Mouse (Mus musculus): ENCODE data around the gene Tubgcp3. TPM values are rescaled to one million over a fixed set of nuclear protein-coding genes. Genes with fewer than 3 reads are reported as not detected.

Gene Tubgcp3
- polyA plus RNA-seq, 1 experiment from 2014 or later, result 52.7 TPM

GRCm38 (mm10) chr8:12650495-12650894 lies 21.6 kb downstream of the Tubgcp3 start:
- 45% methylated on average over 4 of the region's 4 CpGs for WGBS
- Histone ChIP-seq H3K9me3 (ENCODE audit: control insufficient read depth, low read length) (no peaks in the 10 kb centered on the region), H3K9ac (ENCODE audit: low read depth, low read length) (no peak overlapping the region), H3K4me2 (replicated peaks; ENCODE audit: low read depth, low read length) (no peak overlapping the region), H3K27me3 (ENCODE audit: control insufficient read depth, insufficient read depth, low read length) (no peaks in the 10 kb centered on the region), H3K4me3 (ENCODE audit: low read length) (no peak overlapping the region), H3K36me3 (ENCODE audit: control insufficient read depth, insufficient read depth, low read length) (peaks cover 81% of the 10 kb centered on the region), H3K4me1 (ENCODE audit: control insufficient read depth, insufficient read depth, low read length) (no peaks in the 10 kb centered on the region), H3K27ac (ENCODE audit: low read depth, low read length) (no peak overlapping the region)
- no peak for ATAC-seq (ENCODE audit: low FRiP score, low TSS enrichment)

GRCm38 (mm10) chr8:12648951-12649350 lies 23.1 kb downstream of the Tubgcp3 start:
- Histone ChIP-seq H3K36me3 (ENCODE audit: control insufficient read depth, insufficient read depth, low read length) (peaks cover 74% of the 10 kb centered on the region), H3K9ac (ENCODE audit: low read depth, low read length) (no peak overlapping the region), H3K4me3 (ENCODE audit: low read length) (no peak overlapping the region), H3K4me1 (ENCODE audit: control insufficient read depth, insufficient read depth, low read length) (no peaks in the 10 kb centered on the region), H3K4me2 (replicated peaks; ENCODE audit: low read depth, low read length) (no peak overlapping the region), H3K27me3 (ENCODE audit: control insufficient read depth, insufficient read depth, low read length) (no peaks in the 10 kb centered on the region), H3K9me3 (ENCODE audit: control insufficient read depth, low read length) (no peaks in the 10 kb centered on the region), H3K27ac (ENCODE audit: low read depth, low read length) (no peak overlapping the region)
- ATAC-seq (ENCODE audit: low FRiP score, low TSS enrichment), result no peak
- 88% methylated on average over 4 of the region's 4 CpGs for WGBS

- Histone ChIP-seq H3K9ac (ENCODE audit: low read depth, low read length) (no peak overlapping the region), H3K4me2 (replicated peaks; ENCODE audit: low read depth, low read length) (no peak overlapping the region), H3K4me1 (ENCODE audit: control insufficient read depth, insufficient read depth, low read length) (no peaks in the 10 kb centered on the region), H3K9me3 (ENCODE audit: control insufficient read depth, low read length) (no peaks in the 10 kb centered on the region), H3K27me3 (ENCODE audit: control insufficient read depth, insufficient read depth, low read length) (no peaks in the 10 kb centered on the region), H3K27ac (ENCODE audit: low read depth, low read length) (no peak overlapping the region), H3K4me3 (ENCODE audit: low read length) (no peak overlapping the region), H3K36me3 (ENCODE audit: control insufficient read depth, insufficient read depth, low read length) (peaks cover 67% of the 10 kb centered on the region)
- ATAC-seq (ENCODE audit: low FRiP score, low TSS enrichment), result no peak
- WGBS, result 71% methylated on average over 4 of the region's 4 CpGs
Measured at GRCm38 (mm10) chr8:12646536-12646935, 25.5 kb downstream of the Tubgcp3 start.

DNA sequence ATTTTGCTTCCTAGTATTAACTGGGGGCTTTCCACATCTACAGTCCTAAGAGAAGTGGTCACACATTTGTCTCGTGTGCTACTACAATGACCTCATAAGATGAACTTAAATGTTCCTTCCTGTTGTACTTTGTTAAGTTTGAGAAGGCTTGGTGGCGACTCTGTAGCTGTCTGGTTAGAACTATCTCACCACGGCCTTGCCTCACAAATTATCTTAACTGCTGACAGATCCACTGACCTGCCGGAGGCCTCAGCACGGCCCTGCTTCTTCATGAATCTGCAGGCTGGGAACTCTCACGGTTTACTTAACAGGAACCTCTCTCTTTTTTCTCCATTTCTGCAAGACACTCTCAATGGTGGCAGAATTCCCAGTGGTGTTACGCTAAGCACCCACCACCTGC lies 27.2 kb downstream of the Tubgcp3 start:
- Histone ChIP-seq H3K4me1 (ENCODE audit: control insufficient read depth, insufficient read depth, low read length) (no peaks in the 10 kb centered on the region), H3K9ac (ENCODE audit: low read depth, low read length) (no peak overlapping the region), H3K4me2 (replicated peaks; ENCODE audit: low read depth, low read length) (no peak overlapping the region), H3K27ac (ENCODE audit: low read depth, low read length) (no peak overlapping the region), H3K27me3 (ENCODE audit: control insufficient read depth, insufficient read depth, low read length) (no peaks in the 10 kb centered on the region), H3K9me3 (ENCODE audit: control insufficient read depth, low read length) (no peaks in the 10 kb centered on the region), H3K4me3 (ENCODE audit: low read length) (no peak overlapping the region), H3K36me3 (ENCODE audit: control insufficient read depth, insufficient read depth, low read length) (peaks cover 63% of the 10 kb centered on the region)
- WGBS, result 32% methylated on average over 7 of the region's 7 CpGs
- ATAC-seq (ENCODE audit: low FRiP score, low TSS enrichment), result no peak

DNA sequence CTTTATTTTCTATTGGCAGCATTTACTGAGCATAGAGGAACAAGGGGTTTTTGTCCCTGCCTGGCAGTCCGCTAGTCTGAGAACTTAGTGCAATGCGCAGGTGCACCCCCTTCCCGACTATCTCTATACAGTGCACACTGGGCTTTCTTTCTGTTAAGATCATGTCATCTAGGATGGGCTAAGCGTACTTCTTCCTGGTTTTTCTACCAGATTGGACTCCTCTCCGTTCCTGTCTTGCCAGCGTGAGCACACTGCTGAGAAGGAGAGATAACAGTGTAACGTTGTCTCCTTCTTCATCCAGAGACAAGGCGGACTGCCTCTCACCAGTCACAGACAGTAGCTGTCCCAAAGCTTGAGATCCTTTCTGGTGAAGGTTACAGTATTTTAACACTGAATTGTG lies 27.7 kb downstream of the Tubgcp3 start:
- Histone ChIP-seq H3K4me2 (replicated peaks; ENCODE audit: low read depth, low read length) (no peak overlapping the region), H3K36me3 (ENCODE audit: control insufficient read depth, insufficient read depth, low read length) (peaks cover 63% of the 10 kb centered on the region), H3K9ac (ENCODE audit: low read depth, low read length) (no peak overlapping the region), H3K27ac (ENCODE audit: low read depth, low read length) (no peak overlapping the region), H3K27me3 (ENCODE audit: control insufficient read depth, insufficient read depth, low read length) (no peaks in the 10 kb centered on the region), H3K9me3 (ENCODE audit: control insufficient read depth, low read length) (no peaks in the 10 kb centered on the region), H3K4me3 (ENCODE audit: low read length) (no peak overlapping the region), H3K4me1 (ENCODE audit: control insufficient read depth, insufficient read depth, low read length) (no peaks in the 10 kb centered on the region)
- 93% methylated on average over 8 of the region's 8 CpGs for WGBS
- ATAC-seq (ENCODE audit: low FRiP score, low TSS enrichment), result no peak

- Histone ChIP-seq H3K4me1 (ENCODE audit: control insufficient read depth, insufficient read depth, low read length) (no peaks in the 10 kb centered on the region), H3K27ac (ENCODE audit: low read depth, low read length) (no peak overlapping the region), H3K4me2 (replicated peaks; ENCODE audit: low read depth, low read length) (no peak overlapping the region), H3K27me3 (ENCODE audit: control insufficient read depth, insufficient read depth, low read length) (no peaks in the 10 kb centered on the region), H3K9me3 (ENCODE audit: control insufficient read depth, low read length) (no peaks in the 10 kb centered on the region), H3K36me3 (ENCODE audit: control insufficient read depth, insufficient read depth, low read length) (peaks cover 67% of the 10 kb centered on the region), H3K9ac (ENCODE audit: low read depth, low read length) (no peak overlapping the region), H3K4me3 (ENCODE audit: low read length) (no peak overlapping the region)
- no peak for ATAC-seq (ENCODE audit: low FRiP score, low TSS enrichment)
- WGBS, result 79% methylated on average over 6 of the region's 6 CpGs
Measured at GRCm38 (mm10) chr8:12641527-12641926, 30.5 kb downstream of the Tubgcp3 start.

GRCm38 (mm10) chr8:12638446-12638845 lies 33.6 kb downstream of the Tubgcp3 start:
- Histone ChIP-seq H3K4me1 (ENCODE audit: control insufficient read depth, insufficient read depth, low read length) (no peaks in the 10 kb centered on the region), H3K27me3 (ENCODE audit: control insufficient read depth, insufficient read depth, low read length) (no peaks in the 10 kb centered on the region), H3K36me3 (ENCODE audit: control insufficient read depth, insufficient read depth, low read length) (peaks cover 74% of the 10 kb centered on the region), H3K27ac (ENCODE audit: low read depth, low read length) (no peak overlapping the region), H3K9ac (ENCODE audit: low read depth, low read length) (no peak overlapping the region), H3K4me2 (replicated peaks; ENCODE audit: low read depth, low read length) (no peak overlapping the region), H3K4me3 (ENCODE audit: low read length) (no peak overlapping the region), H3K9me3 (ENCODE audit: control insufficient read depth, low read length) (no peaks in the 10 kb centered on the region)
- no peak for ATAC-seq (ENCODE audit: low FRiP score, low TSS enrichment)
- 95% methylated on average over 11 of the region's 11 CpGs for WGBS

- H3K4me2 ChIP-seq (replicated peaks; ENCODE audit: low read depth, low read length), result no peak overlapping the region
- H3K9ac ChIP-seq (ENCODE audit: low read depth, low read length), result no peak overlapping the region
- H3K36me3 ChIP-seq (ENCODE audit: control insufficient read depth, insufficient read depth, low read length), result peaks cover 78% of the 10 kb centered on the region
- 60% methylated on average over 2 of the region's 2 CpGs for WGBS
- H3K4me3 ChIP-seq (ENCODE audit: low read length), result no peak overlapping the region
- H3K9me3 ChIP-seq (ENCODE audit: control insufficient read depth, low read length), result no peaks in the 10 kb centered on the region
- ATAC-seq (ENCODE audit: low FRiP score, low TSS enrichment), result no peak
- H3K4me1 ChIP-seq (ENCODE audit: control insufficient read depth, insufficient read depth, low read length), result no peaks in the 10 kb centered on the region
- no peak overlapping the region for H3K27ac ChIP-seq (ENCODE audit: low read depth, low read length)
- H3K27me3 ChIP-seq (ENCODE audit: control insufficient read depth, insufficient read depth, low read length), result no peaks in the 10 kb centered on the region
Measured at GRCm38 (mm10) chr8:12635366-12635765, 36.7 kb downstream of the Tubgcp3 start.

DNA sequence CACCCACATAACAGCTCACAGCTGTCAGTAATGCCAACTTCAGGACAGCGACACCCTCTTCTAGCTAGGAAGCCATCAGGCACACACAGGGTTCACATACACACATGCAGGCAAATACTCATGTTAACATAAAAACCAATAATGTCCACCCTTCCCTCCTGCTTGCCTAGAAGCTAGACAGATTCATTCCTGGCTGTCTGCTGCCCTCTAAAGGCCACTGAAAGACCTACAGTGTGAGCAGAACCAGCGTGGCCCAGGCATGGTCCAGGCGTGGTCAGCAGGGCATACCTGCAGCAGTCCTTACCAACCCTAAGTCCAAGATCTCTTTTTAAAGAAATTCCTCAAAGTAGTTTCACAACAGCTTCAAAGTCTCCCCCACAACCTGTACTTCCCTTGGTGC lies 43.0 kb downstream of the Tubgcp3 start:
- Histone ChIP-seq H3K36me3 (ENCODE audit: control insufficient read depth, insufficient read depth, low read length) (peaks cover 62% of the 10 kb centered on the region), H3K4me1 (ENCODE audit: control insufficient read depth, insufficient read depth, low read length) (no peaks in the 10 kb centered on the region), H3K9ac (ENCODE audit: low read depth, low read length) (no peak overlapping the region), H3K4me2 (replicated peaks; ENCODE audit: low read depth, low read length) (no peak overlapping the region), H3K27ac (ENCODE audit: low read depth, low read length) (no peak overlapping the region), H3K4me3 (ENCODE audit: low read length) (no peak overlapping the region), H3K9me3 (ENCODE audit: control insufficient read depth, low read length) (no peaks in the 10 kb centered on the region), H3K27me3 (ENCODE audit: control insufficient read depth, insufficient read depth, low read length) (no peaks in the 10 kb centered on the region)
- 43% methylated on average over 3 of the region's 3 CpGs for WGBS
- no peak for ATAC-seq (ENCODE audit: low FRiP score, low TSS enrichment)

DNA sequence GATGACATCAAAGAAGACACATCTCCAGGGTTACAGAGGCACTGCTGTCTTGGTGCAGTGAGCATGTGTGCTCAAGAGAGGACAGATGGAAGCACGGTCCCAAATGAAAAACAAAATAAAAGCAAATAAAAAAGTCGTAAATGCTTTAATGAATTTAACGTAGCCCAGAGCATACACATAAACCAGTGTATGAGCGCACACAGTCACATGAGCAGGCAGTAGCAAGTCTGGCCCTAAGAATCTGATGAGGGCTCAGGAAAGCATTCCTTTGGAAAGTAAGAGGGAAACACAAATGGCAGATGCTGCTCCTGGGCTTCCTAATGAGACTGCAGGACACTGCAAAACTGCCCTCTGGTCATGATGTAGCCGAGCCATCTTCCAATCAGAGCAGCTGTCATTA lies 46.2 kb downstream of the Tubgcp3 start:
- Histone ChIP-seq H3K27ac (ENCODE audit: low read depth, low read length) (no peak overlapping the region), H3K36me3 (ENCODE audit: control insufficient read depth, insufficient read depth, low read length) (peaks cover 70% of the 10 kb centered on the region)
- WGBS, result 76% methylated on average over 5 of the region's 5 CpGs

More for the DNA sequence above, 46.2 kb downstream of the Tubgcp3 start:
- ATAC-seq (ENCODE audit: low FRiP score, low TSS enrichment), result no peak
- no peaks in the 10 kb centered on the region for H3K4me1 ChIP-seq (ENCODE audit: control insufficient read depth, insufficient read depth, low read length)
- H3K9ac ChIP-seq (ENCODE audit: low read depth, low read length), result no peak overlapping the region
- no peaks in the 10 kb centered on the region for H3K9me3 ChIP-seq (ENCODE audit: control insufficient read depth, low read length)
- no peak overlapping the region for H3K4me2 ChIP-seq (replicated peaks; ENCODE audit: low read depth, low read length)
- no peaks in the 10 kb centered on the region for H3K27me3 ChIP-seq (ENCODE audit: control insufficient read depth, insufficient read depth, low read length)
- H3K4me3 ChIP-seq (ENCODE audit: low read length), result no peak overlapping the region

Data from kidney, embryonic 14.5 days (tissue).